Mouse (Mus musculus): Measurements from ENCODE around the gene Wwox. TPM values are rescaled to one million over a fixed set of nuclear protein-coding genes. Genes with fewer than 3 reads are reported as not detected.
"Not testable (repeated sequence)": the region's sequence is repeated elsewhere in the genome, so short reads cannot be mapped to it uniquely, and the experiment has no call there.

Gene Wwox
- polyA plus RNA-seq, 1 experiment from 2014 or later = 20.2 TPM

DNA sequence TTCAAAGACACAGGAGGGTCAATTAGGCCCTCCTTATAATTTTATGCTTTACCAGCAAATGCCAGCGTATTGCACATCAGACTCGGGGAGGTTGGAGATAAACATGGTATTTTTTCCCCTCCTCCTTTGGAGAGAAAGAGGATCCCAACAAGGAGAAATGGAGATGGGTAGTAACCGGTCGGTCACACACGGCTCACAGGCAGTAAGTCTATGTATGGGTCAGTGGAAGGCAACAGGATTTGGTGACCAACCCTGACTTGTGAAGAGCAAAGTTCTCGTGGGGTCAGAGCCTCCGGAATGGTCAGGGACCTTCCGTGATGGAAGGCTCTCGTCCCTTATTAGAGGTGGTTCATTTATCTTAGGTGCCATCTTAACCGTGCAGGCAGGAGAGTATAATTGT, 374.4 kb downstream of the Wwox start:
- no peak overlapping the region for H3K27ac ChIP-seq (ENCODE audit: low read length)
- H3K36me3 ChIP-seq (ENCODE audit: insufficient read depth, low read length) = no peaks in the 10 kb centered on the region
- no peak for ATAC-seq (ENCODE audit: low FRiP score, low TSS enrichment)
- no peaks in the 10 kb centered on the region for H3K27me3 ChIP-seq (ENCODE audit: insufficient read depth, low read length)
- H3K4me3 ChIP-seq (ENCODE audit: low read length) = no peak overlapping the region
- no peak overlapping the region for H3K4me2 ChIP-seq (replicated peaks; ENCODE audit: low read depth, low read length)
- H3K4me1 ChIP-seq (ENCODE audit: insufficient read depth, low read length) = peaks cover 10% of the 10 kb centered on the region; the same call in 1 of the 2 replicates
- no peaks in the 10 kb centered on the region for H3K9me3 ChIP-seq (ENCODE audit: low read length)
- H3K9ac ChIP-seq (replicated peaks; ENCODE audit: low read length) = no peak overlapping the region
- WGBS = 44% methylated on average over 10 of the region's 10 CpGs

DNA sequence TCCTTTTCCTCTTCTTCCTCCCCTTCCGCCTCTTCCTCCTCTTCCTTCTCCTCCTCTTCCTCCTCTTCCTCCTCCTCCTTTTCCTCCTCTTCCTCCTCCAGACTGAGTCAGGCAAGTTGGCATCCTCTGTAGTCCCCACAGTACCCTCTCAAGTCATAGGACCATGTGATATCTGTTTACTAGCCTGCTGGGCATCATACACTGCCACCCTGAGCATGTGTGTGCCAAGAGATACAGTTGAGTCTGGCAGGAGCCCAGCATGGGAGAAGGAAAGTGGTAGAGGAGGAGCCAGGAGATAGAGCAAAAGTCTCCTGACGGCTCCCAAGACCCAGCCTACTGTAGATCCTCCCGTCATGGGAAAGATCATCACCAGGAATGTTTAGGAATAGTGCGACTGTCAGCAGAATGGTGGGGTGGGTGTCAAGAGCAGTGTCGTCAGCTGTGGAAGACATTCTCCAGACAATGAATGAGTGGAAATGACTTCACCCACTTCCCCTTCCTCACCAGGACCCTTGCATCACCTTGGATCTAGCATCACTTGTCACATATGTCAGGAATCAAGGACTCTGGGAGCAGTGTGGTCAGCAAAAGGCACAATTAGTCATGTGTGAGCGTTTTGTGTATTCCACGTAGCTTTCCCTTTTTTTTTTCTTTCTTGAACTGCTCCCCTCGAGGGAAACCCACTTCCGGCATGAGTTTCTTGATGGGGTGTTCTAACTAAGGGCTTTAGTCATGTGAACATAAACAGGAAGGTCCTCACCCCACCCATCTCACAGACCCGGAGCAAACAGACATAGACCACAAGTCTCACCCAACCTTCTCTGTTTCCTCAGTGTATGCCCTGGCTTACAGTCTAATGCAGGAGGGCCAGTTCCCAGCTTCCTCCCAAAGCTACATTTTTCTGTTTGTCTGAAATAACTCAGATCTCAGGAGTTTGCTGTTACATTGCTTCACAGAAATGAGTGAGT, 375.6 kb downstream of the Wwox start:
- WGBS = 72% methylated on average over 10 of the region's 10 CpGs
- peak; percentile 60 for ATAC-seq (ENCODE audit: low FRiP score, low TSS enrichment)
- no peaks in the 10 kb centered on the region for H3K9me3 ChIP-seq (ENCODE audit: low read length)

DNA sequence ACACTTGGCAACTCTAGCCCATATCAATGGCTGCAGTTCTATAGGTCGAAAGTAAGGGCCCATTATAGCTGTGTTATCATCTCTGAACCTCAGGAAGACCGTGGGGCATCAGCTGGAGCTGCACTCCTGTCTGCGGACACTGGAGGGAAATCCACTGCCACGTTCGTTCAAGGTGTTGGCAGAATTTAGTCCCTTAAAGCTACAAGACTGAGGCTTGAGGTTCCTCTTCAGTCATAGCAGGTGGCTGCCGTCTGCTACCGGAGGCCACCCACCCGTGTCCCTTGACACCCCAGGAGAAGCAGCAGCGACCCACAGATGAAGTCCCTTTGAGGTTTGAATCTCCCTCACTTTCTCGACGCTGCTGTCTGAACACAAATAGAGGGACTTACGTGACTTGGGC, 376.9 kb downstream of the Wwox start:
- Histone ChIP-seq H3K27me3 (ENCODE audit: insufficient read depth, low read length) (no peaks in the 10 kb centered on the region), H3K4me1 (ENCODE audit: insufficient read depth, low read length) (peaks cover 15% of the 10 kb centered on the region), H3K4me2 (replicated peaks; ENCODE audit: low read depth, low read length) (no peak overlapping the region), H3K27ac (ENCODE audit: low read length) (no peak overlapping the region), H3K9ac (replicated peaks; ENCODE audit: low read length) (no peak overlapping the region), H3K9me3 (ENCODE audit: low read length) (no peaks in the 10 kb centered on the region), H3K4me3 (ENCODE audit: low read length) (no peak overlapping the region), H3K36me3 (ENCODE audit: insufficient read depth, low read length) (no peaks in the 10 kb centered on the region)
- 57% methylated on average over 12 of the region's 12 CpGs for whole genome bisulfite sequencing
- ATAC-seq (ENCODE audit: low FRiP score, low TSS enrichment) = no peak

More for the DNA sequence above, 375.6 kb downstream of the Wwox start:
- Histone ChIP-seq H3K36me3 (ENCODE audit: insufficient read depth, low read length) (no peaks in the 10 kb centered on the region), H3K9ac (replicated peaks; ENCODE audit: low read length) (no peak overlapping the region), H3K4me1 (ENCODE audit: insufficient read depth, low read length) (peaks cover 10% of the 10 kb centered on the region; the same call in 1 of the 2 replicates), H3K27ac (ENCODE audit: low read length) (no peak overlapping the region; the same call in 1 of the 2 replicates), H3K4me2 (replicated peaks; ENCODE audit: low read depth, low read length) (no peak overlapping the region), H3K27me3 (ENCODE audit: insufficient read depth, low read length) (no peaks in the 10 kb centered on the region), H3K4me3 (ENCODE audit: low read length) (no peak overlapping the region)

DNA sequence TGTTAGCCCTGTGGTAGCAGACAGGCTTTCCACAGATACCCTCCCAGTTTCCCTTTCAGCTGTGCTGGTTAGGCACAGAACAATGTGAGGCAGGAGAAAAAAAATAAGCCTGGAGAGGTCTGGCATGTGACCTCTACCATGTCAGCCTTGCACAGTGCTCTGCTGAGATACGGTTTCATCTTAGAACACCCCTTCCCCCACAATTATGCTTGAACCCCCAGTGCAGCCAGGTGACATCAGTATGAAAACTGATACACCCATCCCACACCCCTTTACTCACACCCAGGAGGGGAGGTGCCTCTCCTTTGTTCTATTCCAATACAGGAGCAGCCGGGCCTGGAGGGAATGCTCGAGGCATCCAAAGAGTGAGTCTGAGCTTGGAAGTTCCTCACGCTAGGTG, 377.5 kb downstream of the Wwox start:
- Histone ChIP-seq H3K9me3 (ENCODE audit: low read length) (no peaks in the 10 kb centered on the region), H3K4me1 (ENCODE audit: insufficient read depth, low read length) (peaks cover 20% of the 10 kb centered on the region), H3K4me2 (replicated peaks; ENCODE audit: low read depth, low read length) (no peak overlapping the region), H3K9ac (replicated peaks; ENCODE audit: low read length) (0 out of 2 replicates have a peak overlapping the region, but pooled peaks have one; percentile 18), H3K27me3 (ENCODE audit: insufficient read depth, low read length) (no peaks in the 10 kb centered on the region), H3K4me3 (ENCODE audit: low read length) (no peak overlapping the region), H3K27ac (ENCODE audit: low read length) (no peak overlapping the region), H3K36me3 (ENCODE audit: insufficient read depth, low read length) (no peaks in the 10 kb centered on the region)
- ATAC-seq (ENCODE audit: low FRiP score, low TSS enrichment) = peak; percentile 80
- 34% methylated on average over 4 of the region's 4 CpGs for WGBS

DNA sequence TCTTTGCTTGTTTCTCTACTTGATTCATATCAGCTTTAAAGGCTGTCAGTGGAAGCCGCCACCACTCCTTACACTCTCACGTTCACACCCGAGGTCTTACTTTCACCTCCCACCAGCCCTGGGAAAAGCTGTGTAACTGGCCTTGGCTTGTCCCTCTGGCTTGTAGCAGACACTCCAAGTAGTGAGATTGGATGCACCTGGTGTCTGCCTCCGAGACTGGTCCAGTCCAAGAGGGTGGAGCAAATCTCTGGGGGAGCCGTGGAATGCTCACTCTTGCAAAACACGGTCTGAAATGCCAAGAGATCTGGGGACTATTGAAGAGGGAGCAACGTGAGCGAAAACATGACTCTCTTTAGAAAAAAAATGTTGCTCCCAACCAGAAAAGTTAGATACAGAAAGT, 382.1 kb downstream of the Wwox start:
- Histone ChIP-seq H3K4me1 (ENCODE audit: insufficient read depth, low read length) (peaks cover 18% of the 10 kb centered on the region), H3K36me3 (ENCODE audit: insufficient read depth, low read length) (no peaks in the 10 kb centered on the region), H3K4me3 (ENCODE audit: low read length) (no peak overlapping the region), H3K4me2 (replicated peaks; ENCODE audit: low read depth, low read length) (no peak overlapping the region), H3K27ac (ENCODE audit: low read length) (no peak overlapping the region), H3K9ac (replicated peaks; ENCODE audit: low read length) (no peak overlapping the region), H3K27me3 (ENCODE audit: insufficient read depth, low read length) (no peaks in the 10 kb centered on the region), H3K9me3 (ENCODE audit: low read length) (no peaks in the 10 kb centered on the region)
- 19% methylated on average over 8 of the region's 8 CpGs for WGBS
- ATAC-seq (ENCODE audit: low FRiP score, low TSS enrichment) = peak; percentile 75; the same call in 1 of the 2 replicates

DNA sequence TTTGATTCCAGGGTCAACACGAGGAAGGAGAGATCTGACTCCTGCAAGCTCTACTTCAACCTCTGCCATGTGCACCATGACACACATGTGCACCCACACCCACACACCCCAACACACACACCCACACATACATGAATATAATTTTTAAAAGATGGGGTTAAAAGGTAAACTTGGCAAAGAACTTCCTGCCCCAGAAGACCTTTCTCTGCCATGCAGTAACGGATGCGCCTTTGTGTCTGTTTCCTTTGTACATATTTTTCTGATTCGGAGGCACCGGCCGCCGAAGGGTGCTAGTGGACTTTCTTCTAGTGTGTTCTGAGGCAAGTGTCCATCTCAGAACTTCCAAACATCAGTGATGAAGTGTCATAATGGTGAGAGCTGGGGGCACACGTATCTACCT, 386.0 kb downstream of the Wwox start:
- WGBS = 83% methylated on average over 8 of the region's 8 CpGs
- no peak for ATAC-seq (ENCODE audit: low FRiP score, low TSS enrichment)
- Histone ChIP-seq H3K27me3 (ENCODE audit: insufficient read depth, low read length) (no peaks in the 10 kb centered on the region), H3K4me3 (ENCODE audit: low read length) (no peak overlapping the region), H3K4me1 (ENCODE audit: insufficient read depth, low read length) (peaks cover 12% of the 10 kb centered on the region), H3K4me2 (replicated peaks; ENCODE audit: low read depth, low read length) (no peak overlapping the region), H3K27ac (ENCODE audit: low read length) (no peak overlapping the region), H3K9me3 (ENCODE audit: low read length) (no peaks in the 10 kb centered on the region), H3K36me3 (ENCODE audit: insufficient read depth, low read length) (no peaks in the 10 kb centered on the region), H3K9ac (replicated peaks; ENCODE audit: low read length) (no peak overlapping the region)

DNA sequence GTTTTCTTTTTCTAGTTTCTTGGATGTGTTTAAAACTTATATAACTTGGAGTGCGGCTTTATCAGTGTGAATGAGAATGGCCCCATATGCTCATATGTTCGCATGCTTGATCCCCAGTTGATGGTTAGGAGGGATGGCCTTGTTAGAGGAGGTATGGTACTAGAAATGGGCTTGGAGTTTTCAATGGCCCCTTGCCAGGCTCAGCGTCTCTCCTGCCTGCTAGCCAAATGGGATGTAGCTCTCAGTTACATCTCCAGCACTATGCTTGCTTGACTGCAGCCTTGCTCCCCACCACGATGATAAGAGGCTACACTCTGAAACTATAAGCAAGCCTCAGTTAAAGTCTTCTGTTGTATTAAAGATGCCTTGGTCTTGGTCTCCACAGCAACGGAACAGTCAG, 387.5 kb downstream of the Wwox start:
- Histone ChIP-seq H3K27ac (ENCODE audit: low read length) (no peak overlapping the region), H3K27me3 (ENCODE audit: insufficient read depth, low read length) (no peaks in the 10 kb centered on the region), H3K4me2 (replicated peaks; ENCODE audit: low read depth, low read length) (no peak overlapping the region), H3K9me3 (ENCODE audit: low read length) (no peaks in the 10 kb centered on the region), H3K36me3 (ENCODE audit: insufficient read depth, low read length) (no peaks in the 10 kb centered on the region), H3K4me1 (ENCODE audit: insufficient read depth, low read length) (peaks cover 2% of the 10 kb centered on the region; the same call in 1 of the 2 replicates), H3K4me3 (ENCODE audit: low read length) (no peak overlapping the region), H3K9ac (replicated peaks; ENCODE audit: low read length) (no peak overlapping the region)
- no peak for ATAC-seq (ENCODE audit: low FRiP score, low TSS enrichment)
- WGBS = 84% methylated on average over 5 of the region's 5 CpGs

DNA sequence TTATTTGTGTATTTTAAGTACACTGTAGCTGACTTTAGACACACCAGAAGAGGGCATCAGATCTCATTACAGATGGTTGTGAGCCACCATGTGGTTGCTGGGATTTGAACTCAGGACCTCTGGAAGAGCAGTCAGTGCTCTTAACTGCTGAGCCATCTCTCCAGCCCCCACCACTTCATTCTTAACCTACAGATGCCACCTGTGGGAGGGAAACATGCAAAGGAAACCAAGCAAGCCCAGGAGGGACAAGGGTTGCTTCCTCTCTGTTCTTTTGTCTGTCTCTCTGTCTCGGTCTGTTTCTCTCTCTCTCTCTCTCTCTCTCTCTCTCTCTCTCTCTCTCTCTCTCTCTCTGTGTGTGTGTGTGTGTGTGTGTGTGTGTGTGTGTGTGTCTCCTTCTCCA, 388.4 kb downstream of the Wwox start:
- not testable (repeated sequence) for H3K9me3 ChIP-seq (ENCODE audit: low read length); H3K36me3 ChIP-seq (ENCODE audit: insufficient read depth, low read length); ATAC-seq (ENCODE audit: low FRiP score, low TSS enrichment); H3K27me3 ChIP-seq (ENCODE audit: insufficient read depth, low read length); H3K9ac ChIP-seq (replicated peaks; ENCODE audit: low read length); H3K4me2 ChIP-seq (replicated peaks; ENCODE audit: low read depth, low read length); H3K4me3 ChIP-seq (ENCODE audit: low read length); H3K27ac ChIP-seq (ENCODE audit: low read length); H3K4me1 ChIP-seq (ENCODE audit: insufficient read depth, low read length)
- 73% methylated on average over 1 of the region's 1 CpGs for WGBS

DNA sequence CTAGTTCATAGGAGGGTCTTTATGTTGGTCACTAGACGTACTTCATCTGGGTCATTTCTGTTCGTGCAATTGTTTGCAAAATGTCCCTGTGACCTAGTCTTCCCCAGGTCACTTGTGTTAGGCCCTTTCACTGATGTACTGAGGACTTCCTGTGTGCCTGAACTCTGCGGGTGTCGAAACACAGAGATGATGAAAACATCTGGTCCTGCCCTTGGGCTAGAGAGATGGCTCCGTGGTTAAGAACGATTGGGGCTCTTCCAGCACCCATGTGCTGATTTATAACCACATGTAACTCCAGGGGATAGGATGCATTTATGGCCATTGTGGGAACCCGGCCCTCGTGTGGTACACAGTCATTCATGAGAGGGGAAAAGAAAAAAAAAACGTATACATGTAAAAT, 392.1 kb downstream of the Wwox start:
- 55% methylated on average over 9 of the region's 9 CpGs for WGBS
- ATAC-seq (ENCODE audit: low FRiP score, low TSS enrichment) = no peak

DNA sequence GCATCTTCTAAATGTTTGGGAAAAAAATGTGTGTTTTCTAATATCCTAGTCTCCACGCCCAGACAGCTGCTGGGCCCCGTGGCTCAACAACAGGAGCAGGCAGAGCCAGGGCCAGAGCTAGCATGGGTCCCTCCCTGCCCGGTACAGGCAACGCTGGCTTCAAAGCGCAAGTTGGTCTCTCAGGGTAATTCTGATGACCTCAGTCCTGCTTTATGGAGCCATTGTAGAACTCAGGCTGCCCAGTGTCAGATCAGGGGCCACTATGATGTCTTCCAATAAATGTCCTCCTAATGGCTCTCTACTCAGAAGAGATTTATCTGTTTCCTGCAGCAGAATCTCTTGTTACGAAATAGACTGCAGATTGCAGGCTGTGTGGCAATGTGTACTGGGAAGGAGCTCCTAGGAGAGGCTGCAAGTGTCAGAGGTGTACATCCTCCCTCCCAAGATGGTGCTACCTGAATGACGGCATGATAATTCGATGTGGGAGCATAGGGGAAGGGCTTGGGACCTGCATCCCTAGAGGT, 392.9 kb downstream of the Wwox start:
- Histone ChIP-seq H3K27me3 (ENCODE audit: insufficient read depth, low read length) (no peaks in the 10 kb centered on the region), H3K36me3 (ENCODE audit: insufficient read depth, low read length) (no peaks in the 10 kb centered on the region), H3K9me3 (ENCODE audit: low read length) (no peaks in the 10 kb centered on the region), H3K4me1 (ENCODE audit: insufficient read depth, low read length) (0 out of 2 replicates have a peak, but pooled peaks cover 2% of the 10 kb centered on the region), H3K9ac (replicated peaks; ENCODE audit: low read length) (no peak overlapping the region), H3K27ac (ENCODE audit: low read length) (no peak overlapping the region), H3K4me3 (ENCODE audit: low read length) (no peak overlapping the region), H3K4me2 (replicated peaks; ENCODE audit: low read depth, low read length) (no peak overlapping the region)
- WGBS = 53% methylated on average over 8 of the region's 8 CpGs
- no peak for ATAC-seq (ENCODE audit: low FRiP score, low TSS enrichment)

More for the DNA sequence above, 392.1 kb downstream of the Wwox start:
- H3K27me3 ChIP-seq (ENCODE audit: insufficient read depth, low read length) = no peaks in the 10 kb centered on the region
- no peaks in the 10 kb centered on the region for H3K36me3 ChIP-seq (ENCODE audit: insufficient read depth, low read length)
- no peak overlapping the region for H3K9ac ChIP-seq (replicated peaks; ENCODE audit: low read length)
- H3K4me1 ChIP-seq (ENCODE audit: insufficient read depth, low read length) = 0 out of 2 replicates have a peak, but pooled peaks cover 2% of the 10 kb centered on the region
- no peak overlapping the region for H3K27ac ChIP-seq (ENCODE audit: low read length)
- H3K9me3 ChIP-seq (ENCODE audit: low read length) = no peaks in the 10 kb centered on the region
- H3K4me2 ChIP-seq (replicated peaks; ENCODE audit: low read depth, low read length) = no peak overlapping the region
- H3K4me3 ChIP-seq (ENCODE audit: low read length) = no peak overlapping the region

Measured in kidney, embryonic 16.5 days (tissue).